Mouse (Mus musculus): Measurements from ENCODE around the gene Cmtm4. TPM values are rescaled to one million over a fixed set of nuclear protein-coding genes. Genes with fewer than 3 reads are reported as not detected.

Cmtm4 gene
- polyA plus RNA-seq, 1 experiment from 2014 or later = 39.8 TPM

- ChIA-PET POLR2A (interaction anchor here (0.7 kb wide), 1 partner anchor 15 kb away, joined by 5 read pairs; no protein-coding TSS in a partner anchor), CTCF (interaction anchor here (1.0 to 3.2 kb wide), 5 partner anchors 8 to 100 kb away, joined by 3 to 13 read pairs (median 4); partner anchors contain the start of gene Dync1li2)
- in situ Hi-C loops (cut with MboI; ENCODE audit: low pct_unique_long_range_greater_than_20kb) = loop anchor here (10.0 kb wide), 1 partner anchor 190 kb away; the partner anchor contains the start of gene Tk2
- no peak for TF ChIP-seq CTCF (IDR thresholded peaks at IDR 0.05)
- ATAC-seq = no peak
- no peaks in the 10 kb centered on the region for H3K27me3 ChIP-seq
- DNase-seq (ENCODE audit: low read depth, low spot score) = no peak
Observed at GRCm38 (mm10) chr8:104434826-104435354, 39.3 kb upstream of the Cmtm4 start.

GRCm38 (mm10) chr8:104434275-104434674 is 38.7 kb upstream of the Cmtm4 start:
- no peak for TF ChIP-seq CTCF (IDR thresholded peaks at IDR 0.05)
- no peaks in the 10 kb centered on the region for H3K27me3 ChIP-seq
- ChIA-PET CTCF (interaction anchor here (1.0 to 3.2 kb wide), 6 partner anchors 9 to 101 kb away, joined by 3 to 13 read pairs (median 4); partner anchors contain the start of gene Dync1li2), POLR2A (interaction anchor here (0.7 kb wide), 1 partner anchor 15 kb away, joined by 5 read pairs; no protein-coding TSS in a partner anchor)
- in situ Hi-C loops (cut with MboI; ENCODE audit: low pct_unique_long_range_greater_than_20kb) = loop anchor here (10.0 kb wide), 1 partner anchor 189 kb away; the partner anchor contains the start of gene Tk2
- no peak for DNase-seq (ENCODE audit: low read depth, low spot score)
- no peak for ATAC-seq

GRCm38 (mm10) chr8:104433191-104433842 is 37.7 kb upstream of the Cmtm4 start:
- no peak for TF ChIP-seq CTCF (IDR thresholded peaks at IDR 0.05)
- no peaks in the 10 kb centered on the region for H3K27me3 ChIP-seq
- ChIA-PET CTCF (interaction anchor here (1.1 to 3.2 kb wide), 6 partner anchors 9 to 89 kb away, joined by 3 to 13 read pairs (median 4); partner anchors contain the start of gene Dync1li2), POLR2A (no interaction called here)
- no peak for DNase-seq (ENCODE audit: low read depth, low spot score)
- no peak for ATAC-seq
- in situ Hi-C loops (cut with MboI; ENCODE audit: low pct_unique_long_range_greater_than_20kb) = loop anchor here (10.0 kb wide), 1 partner anchor 189 kb away; the partner anchor contains the start of gene Tk2

GRCm38 (mm10) chr8:104432656-104433055 is 37.0 kb upstream of the Cmtm4 start:
- ATAC-seq (no peak), DNase-seq (ENCODE audit: low read depth, low spot score) (no peak)
- no peak for TF ChIP-seq CTCF (IDR thresholded peaks at IDR 0.05)
- POLR2A ChIA-PET = interaction anchor here (0.5 kb wide), 1 partner anchor 194 kb away, joined by 4 read pairs; no protein-coding TSS in a partner anchor
- no peaks in the 10 kb centered on the region for H3K27me3 ChIP-seq
- CTCF ChIA-PET = interaction anchor here (0.8 to 2.5 kb wide), 5 partner anchors 10 to 79 kb away, joined by 3 to 9 read pairs (median 4); partner anchors contain the start of gene Dync1li2
- in situ Hi-C loops (cut with MboI; ENCODE audit: low pct_unique_long_range_greater_than_20kb) = loop anchor here (10.0 kb wide), 1 partner anchor 188 kb away; the partner anchor contains the start of gene Tk2

GRCm38 (mm10) chr8:104430230-104430629 is 34.6 kb upstream of the Cmtm4 start:
- ChIA-PET POLR2A (interaction anchor here (1.6 kb wide), 1 partner anchor 12 kb away, joined by 4 read pairs; the partner anchor contains the start of gene Dync1li2), CTCF (interaction anchor here (0.9 to 1.5 kb wide), 7 partner anchors 13 to 86 kb away, joined by 3 to 4 read pairs (median 3); no protein-coding TSS in a partner anchor)
- H3K27me3 ChIP-seq = no peaks in the 10 kb centered on the region
- ATAC-seq (no peak), DNase-seq (ENCODE audit: low read depth, low spot score) (no peak)
- no peak for TF ChIP-seq CTCF (IDR thresholded peaks at IDR 0.05)
- in situ Hi-C loops (cut with MboI; ENCODE audit: low pct_unique_long_range_greater_than_20kb) = loop anchor here (10.0 kb wide), 1 partner anchor 185 kb away; the partner anchor contains the start of gene Tk2

GRCm38 (mm10) chr8:104427703-104428102 is 32.1 kb upstream of the Cmtm4 start:
- H3K27me3 ChIP-seq = no peaks in the 10 kb centered on the region
- DNase-seq (ENCODE audit: low read depth, low spot score) (no peak), ATAC-seq (no peak)
- ChIA-PET CTCF (interaction anchor here (1.0 kb wide), 1 partner anchor 12 kb away, joined by 3 read pairs; no protein-coding TSS in a partner anchor), POLR2A (no interaction called here)
- in situ Hi-C loops (cut with MboI; ENCODE audit: low pct_unique_long_range_greater_than_20kb) = no loop called here
- no peak for TF ChIP-seq CTCF (IDR thresholded peaks at IDR 0.05)

GRCm38 (mm10) chr8:104422313-104422712 is 26.7 kb upstream of the Cmtm4 start:
- in situ Hi-C loops (cut with MboI; ENCODE audit: low pct_unique_long_range_greater_than_20kb) = no loop called here
- no peak for DNase-seq (ENCODE audit: low read depth, low spot score)
- POLR2A ChIA-PET = interaction anchor here (0.6 kb wide), 1 partner anchor 1931 kb away, joined by 3 read pairs; no protein-coding TSS in a partner anchor

GRCm38 (mm10) chr8:104416022-104416421 is 20.4 kb upstream of the Cmtm4 start:
- no peaks in the 10 kb centered on the region for H3K27me3 ChIP-seq
- ChIA-PET CTCF (interaction anchor here (1.3 kb wide), 3 partner anchors 9 to 14 kb away, joined by 3 to 4 read pairs (median 3); no protein-coding TSS in a partner anchor), POLR2A (interaction anchor here (0.6 kb wide), 1 partner anchor 25 kb away, joined by 11 read pairs; no protein-coding TSS in a partner anchor)
- no peak for TF ChIP-seq CTCF (IDR thresholded peaks at IDR 0.05)
- ATAC-seq (no peak), DNase-seq (ENCODE audit: low read depth, low spot score) (no peak)
- in situ Hi-C loops (cut with MboI; ENCODE audit: low pct_unique_long_range_greater_than_20kb) = no loop called here

More at GRCm38 (mm10) chr8:104422313-104422712, 26.7 kb upstream of the Cmtm4 start:
- no peaks in the 10 kb centered on the region for H3K27me3 ChIP-seq
- no peak for ATAC-seq
- TF ChIP-seq CTCF (IDR thresholded peaks at IDR 0.05) = no peak
- CTCF ChIA-PET = interaction anchor here (1.3 to 1.7 kb wide), 2 partner anchors 10 to 20 kb away, joined by 3 to 4 read pairs; partner anchors contain the start of gene Dync1li2

- ATAC-seq (no peak), DNase-seq (ENCODE audit: low read depth, low spot score) (no peak)
- in situ Hi-C loops (cut with MboI; ENCODE audit: low pct_unique_long_range_greater_than_20kb) = no loop called here
- CTCF ChIA-PET = interaction anchor here (1.3 to 2.0 kb wide), 3 partner anchors 19 to 71 kb away, joined by 3 to 7 read pairs (median 3); partner anchors contain the start of gene Dync1li2
- TF ChIP-seq CTCF (IDR thresholded peaks at IDR 0.05) = no peak
- H3K27me3 ChIP-seq = no peaks in the 10 kb centered on the region
- POLR2A ChIA-PET = no interaction called here
Observed at GRCm38 (mm10) chr8:104414204-104414603, 18.6 kb upstream of the Cmtm4 start.

- CTCF ChIA-PET = interaction anchor here (1.3 to 2.0 kb wide), 3 partner anchors 20 to 71 kb away, joined by 3 to 7 read pairs (median 3); partner anchors contain the start of gene Dync1li2
- TF ChIP-seq CTCF (IDR thresholded peaks at IDR 0.05) = no peak
- POLR2A ChIA-PET = no interaction called here
- no peak for DNase-seq (ENCODE audit: low read depth, low spot score)
- H3K27me3 ChIP-seq = no peaks in the 10 kb centered on the region
- ATAC-seq = no peak
- in situ Hi-C loops (cut with MboI; ENCODE audit: low pct_unique_long_range_greater_than_20kb) = no loop called here
Observed at GRCm38 (mm10) chr8:104413770-104414169, 18.2 kb upstream of the Cmtm4 start.

Measured in Patski (cell line).